Mouse (Mus musculus) cortical plate, adult 2 months (tissue): ENCODE data around the gene Ccnb1ip1. TPM values are rescaled to one million over a fixed set of nuclear protein-coding genes. Genes with fewer than 3 reads are reported as not detected.
"Not testable (repeated sequence)": the region's sequence is repeated elsewhere in the genome, so short reads cannot be mapped to it uniquely, and the experiment has no call there.

ENCODE experiments used
- H3K27ac ChIP-seq: fragments of 200-500 bp; 2 replicates; pipeline ENCODE4 v1.5.1; 2012; ENCODE audit warnings: low read length, control low read depth, inconsistent platforms; ENCODE audit not compliant: insufficient read depth
- H3K4me1 ChIP-seq: fragments of 200-500 bp; 2 replicates; pipeline ENCODE4 v1.6.1; 2011; ENCODE audit warnings: low read length; ENCODE audit not compliant: control insufficient read depth, insufficient read depth
- H3K4me3 ChIP-seq: fragments of 200-500 bp; 2 replicates; pipeline ENCODE4 v1.5.1; 2011; ENCODE audit warnings: mild to moderate bottlenecking, low read length, control low read depth; ENCODE audit not compliant: insufficient read depth
- CTCF ChIP-seq: fragments of 200-500 bp; IDR thresholded peaks from 2 replicates; pipeline ENCODE4 v1.5.1; 2011; ENCODE audit warnings: mild to moderate bottlenecking, control low read depth, low read length; ENCODE audit not compliant: insufficient read depth; ENCODE audit errors: extremely low read depth
- POLR2A ChIP-seq: fragments of 200-500 bp; IDR thresholded peaks from 2 replicates; pipeline ENCODE4 v1.6.1; 2011; ENCODE audit warnings: mild to moderate bottlenecking, low read length, control low read depth; ENCODE audit not compliant: insufficient read depth; ENCODE audit errors: extremely low read depth
- polyA plus RNA-seq: library from polyadenylated mRNA; depleted of rRNA; stranded (reverse); fragments of >200 nt; gene quantifications from 2 replicates; pipeline ENCODE4 v1.2.3, GENCODE M21; 2012; rRNA removed

The Ccnb1ip1 gene
- polyA plus RNA-seq, result not detected in 2 replicates

DNA sequence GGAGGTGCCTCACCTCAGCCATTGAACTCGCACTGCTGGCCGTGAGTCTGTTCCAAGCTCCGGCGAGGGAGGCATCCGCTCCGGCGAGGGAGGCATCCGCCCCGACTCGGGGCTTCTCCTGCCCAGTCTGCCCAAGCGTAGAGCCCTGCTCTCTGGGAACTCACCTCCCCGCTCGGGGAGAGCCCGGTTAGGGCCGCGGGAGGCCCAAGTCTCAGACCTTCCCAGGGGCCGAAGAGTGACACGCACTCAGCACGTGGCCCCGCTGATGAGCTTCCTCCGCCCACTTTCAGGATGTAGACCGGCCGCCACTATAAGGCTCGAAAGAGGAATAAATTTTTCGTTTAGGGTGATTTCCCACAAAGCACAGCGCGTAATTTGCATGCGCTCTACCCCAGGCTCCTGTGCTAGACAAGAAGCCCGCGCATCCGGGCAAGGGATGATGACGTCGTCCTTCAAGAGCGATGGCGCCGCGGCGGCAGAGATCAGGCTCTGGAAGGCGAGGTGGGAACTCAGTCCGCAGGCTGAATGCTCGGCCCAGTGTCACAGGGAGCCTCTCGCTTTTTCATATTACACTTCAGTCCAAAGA is at the start of gene Ccnb1ip1, which contains the start of gene Parp2:
TSS of gene Ccnb1ip1 (minus strand) at position 246 of the 586 bp plus-strand sequence.
TSS of gene Parp2 (plus strand) at position 355 of the 586 bp plus-strand sequence.
- TF ChIP-seq CTCF (no peak), POLR2A (peak; percentile 83)
- Histone ChIP-seq H3K4me3 (peak within 1 kb of the TSS; percentile 56), H3K27ac (no peak within 1 kb of the TSS)

DNA sequence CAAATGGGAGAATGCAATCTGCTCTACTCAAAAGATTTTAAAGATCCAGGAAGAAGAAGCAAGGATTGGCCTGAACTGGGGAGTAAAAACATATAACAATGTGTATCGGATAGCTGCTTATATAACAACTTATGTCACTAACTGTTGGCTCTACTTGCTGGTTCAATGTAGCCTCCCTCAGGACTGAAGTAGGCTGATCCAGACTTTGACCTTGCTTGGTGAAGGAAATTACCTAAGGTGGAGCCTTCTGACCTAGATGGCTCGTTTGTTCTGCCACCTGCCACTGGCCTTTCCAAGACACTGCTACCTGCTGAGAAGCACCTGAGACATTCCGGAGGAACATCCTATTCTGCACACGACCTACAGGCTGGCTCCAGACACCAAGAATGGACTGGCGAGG is 48.3 kb upstream of the Ccnb1ip1 start:
- no peak overlapping the region for H3K27ac ChIP-seq
- TF ChIP-seq POLR2A (no peak), CTCF (no peak)
- H3K4me1 ChIP-seq, result no peaks in the 10 kb centered on the region
- no peak overlapping the region for H3K4me3 ChIP-seq

More for the DNA sequence above, at the start of gene Ccnb1ip1, which contains the start of gene Parp2:
- no peaks in the 10 kb centered on the region for H3K4me1 ChIP-seq

DNA sequence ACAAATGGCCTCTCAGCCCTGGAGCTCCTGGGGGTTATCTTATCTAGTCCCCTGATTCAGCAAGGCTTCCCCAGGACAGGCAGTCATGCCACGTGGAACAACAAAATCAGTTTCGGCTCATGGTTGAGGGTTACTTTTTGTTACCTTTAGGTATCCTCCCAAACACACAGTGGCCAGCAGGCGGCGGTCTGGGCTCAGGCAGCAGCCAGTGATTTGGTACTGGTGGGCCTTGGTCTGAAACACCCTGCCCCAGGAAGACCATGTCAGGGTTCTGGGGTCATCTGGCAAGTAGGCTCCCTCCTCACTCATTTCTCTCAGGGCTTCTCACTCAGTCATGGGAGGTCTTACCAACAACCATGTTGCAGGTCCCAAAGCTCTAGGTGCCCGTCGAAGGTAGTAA is 29.7 kb upstream of the Ccnb1ip1 start:
- Histone ChIP-seq H3K4me3 (no peak overlapping the region), H3K4me1 (no peaks in the 10 kb centered on the region), H3K27ac (no peak overlapping the region)
- TF ChIP-seq POLR2A (no peak), CTCF (no peak)

DNA sequence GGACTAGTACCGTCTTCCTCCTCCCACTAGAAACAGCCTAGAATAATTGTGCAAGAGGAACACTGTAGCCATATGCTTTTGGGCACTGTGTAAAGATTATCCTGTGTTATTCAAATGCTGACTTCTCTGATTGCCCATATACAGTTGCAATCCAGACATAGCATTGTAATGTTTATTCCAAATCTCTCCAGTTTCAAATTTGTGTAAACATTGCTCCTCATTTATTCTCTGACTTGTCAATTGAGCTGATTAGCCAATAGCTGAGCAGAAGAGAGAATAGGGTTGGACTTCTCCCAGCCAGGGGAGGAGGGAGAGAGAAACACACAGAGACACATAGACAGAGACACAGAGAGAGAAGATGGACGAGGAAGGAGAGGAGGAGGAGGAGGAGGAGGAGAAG is 26.9 kb upstream of the Ccnb1ip1 start:
- TF ChIP-seq CTCF, result no peak
- TF ChIP-seq POLR2A, result no peak
- H3K4me3 ChIP-seq, result no peak overlapping the region
- H3K4me1 ChIP-seq, result no peaks in the 10 kb centered on the region
- no peak overlapping the region for H3K27ac ChIP-seq

DNA sequence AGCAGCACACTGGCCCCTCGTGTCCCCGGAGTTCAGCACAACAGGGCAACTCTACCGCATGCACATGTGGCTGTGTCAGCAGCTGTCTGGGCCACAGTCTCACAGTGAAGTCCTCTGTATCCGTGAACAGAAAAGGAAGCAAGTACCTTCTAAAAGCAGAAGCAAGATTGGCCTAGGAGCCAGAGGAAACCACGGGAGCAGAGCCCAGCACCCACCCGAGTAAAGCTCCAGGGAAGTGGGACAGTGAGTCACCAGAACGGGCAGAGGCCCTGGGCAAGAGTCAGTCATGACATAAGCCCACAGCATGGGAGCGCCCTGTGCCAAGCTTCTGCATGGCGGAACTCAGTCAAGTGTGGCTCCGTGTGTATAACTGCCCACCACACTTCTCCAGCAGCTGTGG is 26.4 kb upstream of the Ccnb1ip1 start:
- H3K4me1 ChIP-seq, result no peaks in the 10 kb centered on the region
- H3K27ac ChIP-seq, result no peak overlapping the region
- no peak overlapping the region for H3K4me3 ChIP-seq
- no peak for TF ChIP-seq CTCF
- TF ChIP-seq POLR2A, result no peak

DNA sequence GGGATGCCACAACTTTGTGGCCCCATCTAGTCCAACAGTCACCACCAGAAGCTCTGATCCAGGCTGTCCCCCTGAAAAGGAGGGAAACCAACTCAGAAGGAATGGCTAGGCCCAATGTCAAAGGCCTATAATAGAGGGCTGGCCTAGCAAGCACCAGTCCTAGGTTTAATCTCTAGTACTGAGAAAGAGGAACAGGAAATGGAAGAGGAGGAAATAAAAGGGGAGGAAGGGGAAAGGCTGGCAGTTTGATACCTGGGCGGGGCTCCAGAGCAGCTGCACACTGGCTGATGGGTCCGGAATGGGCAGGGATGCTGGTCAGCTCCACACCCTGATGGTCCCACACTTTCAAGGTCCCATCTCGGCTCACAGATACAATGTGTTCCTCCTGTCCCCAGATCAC is 22.3 kb upstream of the Ccnb1ip1 start:
- Histone ChIP-seq H3K4me1 (no peaks in the 10 kb centered on the region), H3K4me3 (no peak overlapping the region), H3K27ac (no peak overlapping the region)
- TF ChIP-seq CTCF, result no peak
- no peak for TF ChIP-seq POLR2A

DNA sequence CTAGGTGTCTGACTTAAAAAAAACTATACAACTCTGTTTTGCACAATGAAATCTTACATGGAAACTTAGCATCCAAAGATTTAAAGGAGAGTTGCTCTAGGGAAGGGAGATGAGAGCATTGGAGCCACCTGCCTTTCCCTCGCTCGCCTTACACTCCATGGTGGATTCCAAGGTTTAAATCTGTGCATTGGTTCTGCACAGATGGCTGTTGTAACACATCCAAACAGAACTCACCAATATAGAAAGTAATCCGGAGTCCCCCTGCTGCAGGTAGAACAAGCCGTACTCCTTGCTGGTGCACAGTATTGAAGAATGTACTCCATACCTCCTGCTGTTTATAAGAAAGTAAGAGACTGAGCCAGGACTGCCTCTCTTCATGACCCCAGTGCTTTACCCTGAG is 19.0 kb upstream of the Ccnb1ip1 start:
- no peak overlapping the region for H3K4me3 ChIP-seq
- no peak overlapping the region for H3K27ac ChIP-seq
- H3K4me1 ChIP-seq, result no peaks in the 10 kb centered on the region
- TF ChIP-seq POLR2A (no peak), CTCF (no peak)

DNA sequence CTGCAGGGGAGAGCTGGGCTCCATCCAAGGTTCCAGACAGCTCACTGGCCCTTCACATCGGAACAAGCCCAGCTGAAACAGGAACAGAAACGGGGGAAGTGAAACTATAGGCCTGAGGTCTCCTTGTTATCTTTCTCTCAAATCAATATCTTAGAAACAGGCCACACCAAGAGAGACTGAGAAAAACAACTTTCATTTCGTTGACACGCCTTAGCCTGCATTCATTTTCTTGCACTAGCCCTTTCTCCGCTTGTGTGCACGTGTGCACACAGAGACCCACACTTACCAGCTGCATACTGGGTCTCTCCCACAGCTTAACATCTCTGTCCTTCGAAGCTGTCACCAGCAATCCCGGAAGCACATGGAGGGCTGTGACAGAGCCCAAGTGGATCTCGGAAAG is 16.7 kb upstream of the Ccnb1ip1 start:
- no peaks in the 10 kb centered on the region for H3K4me1 ChIP-seq
- H3K27ac ChIP-seq, result no peak overlapping the region
- H3K4me3 ChIP-seq, result no peak overlapping the region
- TF ChIP-seq POLR2A, result no peak
- TF ChIP-seq CTCF, result no peak

DNA sequence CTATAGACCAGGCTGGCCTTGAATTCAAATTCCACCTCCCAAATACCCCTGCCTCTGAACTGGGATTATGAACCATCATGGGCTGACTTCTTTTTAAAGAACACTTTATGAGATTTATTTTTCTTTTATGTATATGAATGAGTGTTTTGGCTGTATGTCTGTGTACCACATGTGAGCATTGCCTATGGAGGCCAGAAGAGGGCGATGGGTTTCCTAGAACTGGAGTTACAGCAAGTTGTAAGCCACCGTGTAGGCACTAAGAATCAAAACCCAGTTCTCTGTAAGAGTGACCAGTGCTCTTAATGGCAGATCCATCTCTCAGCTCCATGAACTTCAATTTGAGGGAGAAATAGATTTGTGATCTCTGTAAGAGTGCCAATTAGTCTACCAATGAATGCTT is 15.7 kb upstream of the Ccnb1ip1 start:
- Histone ChIP-seq H3K4me3 (no peak overlapping the region), H3K4me1 (no peaks in the 10 kb centered on the region), H3K27ac (no peak overlapping the region)
- TF ChIP-seq POLR2A, result no peak

DNA sequence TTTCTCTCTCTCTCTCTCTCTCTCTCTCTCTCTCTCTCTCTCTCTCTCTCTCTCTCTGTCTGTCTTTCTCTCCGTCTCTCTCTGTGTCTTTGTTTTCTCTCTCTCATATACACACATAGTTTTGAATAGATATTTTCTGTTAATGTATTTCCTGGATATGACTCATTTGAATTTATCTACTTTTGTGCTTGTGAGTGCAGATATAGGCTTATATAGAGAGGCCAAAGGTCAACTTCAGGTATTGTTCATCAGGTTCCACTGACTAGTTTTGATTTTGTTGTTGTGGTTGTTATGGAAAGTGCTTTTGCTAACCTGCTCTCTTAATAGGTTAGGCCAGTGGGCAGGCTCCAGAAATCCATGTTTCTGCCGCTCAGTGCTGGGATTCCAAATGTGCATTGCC is 5.5 kb upstream of the Ccnb1ip1 start:
- Histone ChIP-seq H3K4me3 (no peak overlapping the region), H3K27ac (no peak overlapping the region), H3K4me1 (no peaks in the 10 kb centered on the region)
- TF ChIP-seq POLR2A (no peak), CTCF (no peak)

DNA sequence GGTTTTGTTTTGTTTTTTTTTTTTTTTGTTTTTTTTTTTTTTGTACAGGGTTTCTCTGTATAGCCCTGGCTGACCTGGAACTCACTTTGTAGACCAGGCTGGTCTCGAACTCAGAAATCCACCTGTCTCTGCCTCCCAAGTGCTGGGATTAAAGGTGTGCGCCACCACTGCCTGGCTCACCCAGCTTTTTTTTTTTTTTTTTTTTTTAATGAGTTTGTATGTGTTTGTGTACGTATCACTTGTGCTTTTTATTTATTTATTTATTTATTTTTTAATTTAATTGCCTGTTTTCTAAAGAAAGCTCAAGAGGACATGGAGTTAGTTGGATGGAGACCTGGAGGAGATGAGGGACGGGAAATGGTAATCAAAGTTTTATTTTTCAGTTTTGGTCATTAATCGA is 1.1 kb downstream of the Ccnb1ip1 start:
- not testable (repeated sequence) for H3K4me3 ChIP-seq, H3K27ac ChIP-seq, H3K4me1 ChIP-seq
